Mouse (Mus musculus) thymus, postnatal 14 days (tissue): Measurements from ENCODE around the gene Kif22.
A peak's percentile ranks its signal among the peaks of the same experiment; 100 is the strongest.

Experiments
- DNase-seq: peaks from one replicate; pipeline ENCODE4 v3.0.0; 2021

Kif22 gene

DNA sequence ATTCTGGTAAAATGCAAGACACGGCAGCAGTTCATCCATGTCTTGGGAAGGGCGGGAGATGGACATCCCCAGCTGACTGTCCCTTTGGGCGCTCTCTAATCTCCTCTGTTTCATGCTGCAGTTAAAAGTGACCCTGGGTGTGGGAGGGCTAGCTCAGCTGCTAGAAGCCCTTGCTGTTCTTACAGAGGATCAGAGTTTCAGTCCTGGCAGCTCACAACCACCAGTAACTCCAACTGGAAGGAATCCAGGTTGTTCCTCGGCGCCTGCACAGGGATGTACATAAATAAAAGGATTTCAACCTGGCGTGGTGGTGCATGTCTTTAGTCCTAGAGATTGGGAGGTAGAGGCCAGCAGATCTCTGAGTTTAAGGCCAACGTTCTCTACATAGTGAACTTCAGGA, 59.2 kb downstream of the Kif22 start:
- no peak for DNase-seq

DNA sequence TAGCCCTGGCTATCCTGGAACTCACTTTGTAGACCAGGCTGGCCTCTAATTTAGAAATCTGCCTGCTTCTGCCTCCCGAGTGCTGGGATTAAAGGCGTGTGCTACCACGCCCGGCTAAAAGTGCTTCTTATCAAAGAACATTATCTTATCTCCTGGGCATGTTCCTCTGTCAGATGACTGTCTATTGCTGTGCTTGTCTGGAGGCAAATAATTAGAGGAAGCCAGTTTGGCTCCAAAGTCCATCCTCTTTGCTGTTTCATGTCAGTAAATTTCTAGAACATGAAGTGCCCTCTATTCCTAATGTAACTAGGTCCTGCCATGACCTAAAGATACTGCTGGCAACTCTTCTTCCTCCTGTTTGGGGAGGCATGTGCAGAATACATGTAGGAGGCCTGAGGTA, 60.2 kb downstream of the Kif22 start:
- DNase-seq, result no peak

DNA sequence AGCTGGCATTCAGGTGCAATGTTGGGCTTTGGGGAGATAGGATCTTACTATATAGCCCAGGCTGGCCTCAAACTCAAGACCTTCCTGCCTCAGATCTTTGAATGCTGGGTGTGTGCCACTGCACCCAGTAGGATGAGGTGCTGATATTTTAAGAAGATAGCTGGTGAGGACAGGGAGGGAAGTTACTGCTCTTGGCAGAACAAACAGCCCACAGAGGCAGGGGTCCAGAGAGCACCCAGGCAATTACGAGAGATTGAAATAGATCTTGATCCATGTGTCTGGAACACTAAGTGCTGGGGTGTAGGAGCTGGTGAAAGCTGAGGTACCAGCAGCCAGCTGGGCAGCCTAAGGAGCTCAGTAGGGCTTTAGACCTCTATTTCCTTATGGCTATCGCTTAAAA, 60.7 kb downstream of the Kif22 start:
- no peak for DNase-seq

DNA sequence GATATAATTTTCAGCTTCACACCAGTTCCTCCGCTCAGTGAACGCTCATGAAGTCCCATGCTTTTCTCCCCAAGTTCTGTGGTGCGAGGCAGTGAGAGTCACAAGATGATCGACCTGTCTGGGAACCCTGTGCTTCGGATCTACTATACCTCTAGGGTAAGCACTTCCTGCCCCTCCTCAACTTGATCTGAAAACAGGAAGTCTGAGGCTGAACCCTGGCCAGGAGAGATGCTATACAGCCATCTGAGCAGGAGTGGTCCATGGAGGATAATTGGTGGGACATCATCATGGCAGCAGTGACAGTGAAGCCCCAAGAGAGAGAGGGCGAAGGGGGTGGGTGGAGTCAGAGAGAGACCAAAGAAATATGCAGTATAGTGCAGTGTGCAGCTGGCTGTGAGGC, 63.4 kb downstream of the Kif22 start:
- peak; percentile 19 for DNase-seq
